Mouse (Mus musculus) embryo, embryonic 10.5 days (tissue): ENCODE measurements at regions not wholly inside any gene's neighbourhood (a gene's known extent, or its start where the extent isn't known, plus 50 kb on each side); places are given as distances from the start of the nearest gene placed in this dataset.
A peak's percentile ranks its signal among the peaks of the same experiment; 100 is the strongest.

Source experiments
- DNase-seq: peaks from one replicate; pipeline ENCODE4 v3.0.0-alpha.2; 2015; ENCODE audit warnings: low spot score

GRCm38 (mm10) chr3:81279266-81279665 is 243.1 kb downstream of the Pdgfc start:
- no peak for DNase-seq

- DNase-seq = no peak
These were observed 253.5 kb downstream of the Pdgfc start for GRCm38 (mm10) chr3:81289762-81290161.

- peak; percentile 68 for DNase-seq
These were observed 256.2 kb downstream of the Pdgfc start for GRCm38 (mm10) chr3:81292404-81292803.

- peak; percentile 40 for DNase-seq
These were observed 257.1 kb downstream of the Pdgfc start for GRCm38 (mm10) chr3:81293186-81293819.

GRCm38 (mm10) chr3:81304017-81304791 is 268.0 kb downstream of the Pdgfc start:
- no peak for DNase-seq

GRCm38 (mm10) chr3:81305412-81306165 is 269.4 kb downstream of the Pdgfc start:
- no peak for DNase-seq

GRCm38 (mm10) chr3:81326866-81327265 is 290.6 kb downstream of the Pdgfc start:
- no peak for DNase-seq

- no peak for DNase-seq
These were observed 315.5 kb downstream of the Pdgfc start for GRCm38 (mm10) chr3:81351739-81352138.

GRCm38 (mm10) chr3:81367918-81368317 is 331.7 kb downstream of the Pdgfc start:
- DNase-seq = no peak

GRCm38 (mm10) chr3:81368642-81369041 is 332.4 kb downstream of the Pdgfc start:
- no peak for DNase-seq

- DNase-seq = no peak
These were observed 333.5 kb downstream of the Pdgfc start for GRCm38 (mm10) chr3:81369742-81370141.

GRCm38 (mm10) chr3:81375990-81376389 is 339.8 kb downstream of the Pdgfc start:
- no peak for DNase-seq

GRCm38 (mm10) chr3:81377466-81377865 is 341.2 kb downstream of the Pdgfc start:
- DNase-seq = peak; percentile 53

- DNase-seq = no peak
These were observed 343.1 kb downstream of the Pdgfc start for GRCm38 (mm10) chr3:81379362-81379761.

GRCm38 (mm10) chr3:81386931-81387330 is 350.7 kb downstream of the Pdgfc start:
- no peak for DNase-seq

- no peak for DNase-seq
These were observed 351.4 kb downstream of the Pdgfc start for GRCm38 (mm10) chr3:81387634-81388033.

GRCm38 (mm10) chr3:81397212-81397611 is 361.0 kb downstream of the Pdgfc start:
- DNase-seq = no peak

GRCm38 (mm10) chr3:81401028-81401427 is 364.8 kb downstream of the Pdgfc start:
- no peak for DNase-seq

- DNase-seq = peak; percentile 40
These were observed 372.7 kb downstream of the Pdgfc start for GRCm38 (mm10) chr3:81408914-81409313.

- DNase-seq = no peak
These were observed 385.7 kb downstream of the Pdgfc start for GRCm38 (mm10) chr3:81421875-81422274.

GRCm38 (mm10) chr3:81426765-81427164 is 390.5 kb downstream of the Pdgfc start:
- DNase-seq = no peak
